Mouse (Mus musculus) kidney, adult 2 months (tissue): ENCODE measurements around the gene Prss28.

Experiments
- CTCF ChIP-seq: fragments of 200-500 bp; conservative IDR thresholded peaks from 2 replicates; pipeline ENCODE4 v1.5.1; 2011; ENCODE audit warnings: low read depth, mild to moderate bottlenecking, control low read depth, low read length, moderate library complexity, mixed read lengths; ENCODE audit not compliant: insufficient read depth, insufficient read length
- POLR2A ChIP-seq: fragments of 200-500 bp; IDR thresholded peaks from one replicate; pipeline ENCODE4 v1.6.1; 2011; ENCODE audit warnings: low read depth, low read length, control low read depth

DNA sequence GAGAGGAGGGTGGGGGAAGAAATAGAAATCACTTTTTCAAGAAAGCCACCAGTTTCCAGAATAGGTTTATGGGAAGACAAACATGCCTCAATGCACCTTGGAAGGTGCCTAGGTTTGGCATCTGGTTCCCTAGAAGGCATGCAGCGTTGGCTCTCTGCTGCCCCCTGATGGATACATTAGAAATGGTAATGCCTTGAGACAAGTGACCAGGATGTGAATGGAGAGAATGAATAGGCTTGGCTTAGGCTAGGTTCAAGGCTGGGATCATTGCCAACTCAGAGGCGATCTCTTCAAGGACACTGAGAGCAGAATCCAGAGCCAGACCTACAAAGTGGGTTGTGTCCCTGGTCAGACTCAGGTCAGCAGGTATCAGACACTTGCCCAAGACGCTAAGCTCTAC is 23.4 kb upstream of the Prss28 start:
- TF ChIP-seq POLR2A (no peak), CTCF (peak; percentile 99)
